Mouse (Mus musculus) granulocyte monocyte progenitor cell, adult 5-6 weeks (primary cell): ENCODE measurements around the gene Flt3. TPM values are rescaled to one million over a fixed set of nuclear protein-coding genes. Genes with fewer than 3 reads are reported as not detected.

Source experiments
- ATAC-seq: replicated peaks from 2 replicates; pipeline ENCODE4 v1.8.0; 2016; ENCODE audit warnings: mild to moderate bottlenecking, moderate TSS enrichment, inconsistent platforms; ENCODE audit not compliant: poor library complexity, severe bottlenecking
- total RNA-seq, 2 experiments: library from RNA; stranded (forward) in 1 of 2; stranded (reverse) in 1 of 2; fragments of 200-712, 200-1000 nt in 1 of 2; fragments of >200 nt in 1 of 2; fragmentation: Nextera tagmentation in 1 of 2; gene quantifications; 2 replicates each; pipeline ENCODE4 v1.2.3; 2014 to 2017

Gene Flt3
- total RNA-seq, 2 experiments from 2014 or later = 4.7 to 5.3 TPM

GRCm38 (mm10) chr5:147297249-147297648 is 103.0 kb downstream of the Flt3 start:
- ATAC-seq = no peak

GRCm38 (mm10) chr5:147294121-147294520 is 106.2 kb downstream of the Flt3 start:
- 0 out of 2 replicates have a peak, but pooled peaks have one; percentile 41 for ATAC-seq

GRCm38 (mm10) chr5:147293127-147293910 is 107.0 kb downstream of the Flt3 start:
- ATAC-seq = peak; percentile 96

GRCm38 (mm10) chr5:147292506-147293120 is 107.7 kb downstream of the Flt3 start:
- 0 out of 2 replicates have a peak, but pooled peaks have one; percentile 1 for ATAC-seq

GRCm38 (mm10) chr5:147291764-147292505 is 108.4 kb downstream of the Flt3 start:
- peak; percentile 27; the same call in 1 of the 2 replicates for ATAC-seq

- no peak for ATAC-seq
Observed at GRCm38 (mm10) chr5:147284365-147284764, 115.9 kb downstream of the Flt3 start.

Other genes with a start within 250 kb of the Flt3 start
- gene Gsx1, start 211.8 kb downstream of the Flt3 start, total RNA-seq (2014; fragmentation: Nextera tagmentation) = not detected in 2 replicates
- gene Gsx1, start 211.8 kb downstream of the Flt3 start, total RNA-seq (2017) = not detected in 2 replicates
- gene Pdx1, start 130.5 kb downstream of the Flt3 start, total RNA-seq (2014; fragmentation: Nextera tagmentation) = not detected in 2 replicates
- not detected in 2 replicates for gene Pdx1, start 130.5 kb downstream of the Flt3 start, total RNA-seq (2017)
- not detected in 2 replicates for gene Cdx2, start 93.2 kb downstream of the Flt3 start, total RNA-seq (2014; fragmentation: Nextera tagmentation)
- not detected in 2 replicates for gene Cdx2, start 93.2 kb downstream of the Flt3 start, total RNA-seq (2017)
- gene Urad, start 78.0 kb downstream of the Flt3 start, total RNA-seq (2014; fragmentation: Nextera tagmentation) = not detected in 2 replicates
- gene Urad, start 78.0 kb downstream of the Flt3 start, total RNA-seq (2017) = not detected in 2 replicates
- 209 and 282 TPM in 2 replicates for gene Pan3, start 29.7 kb upstream of the Flt3 start, total RNA-seq (2014; fragmentation: Nextera tagmentation)
- gene Pan3, start 29.7 kb upstream of the Flt3 start, total RNA-seq (2017) = 147 and 198 TPM in 2 replicates